Mouse (Mus musculus): ENCODE measurements around the gene Methig1.
"Not testable (repeated sequence)": the region's sequence is repeated elsewhere in the genome, so short reads cannot be mapped to it uniquely, and the experiment has no call there.

Methig1 gene

GRCm38 (mm10) chr15:100401811-100402210 is 48.9 kb downstream of the Methig1 start:
- DNase-seq, result no peak

- DNase-seq, result no peak
Measured at GRCm38 (mm10) chr15:100402347-100402746, 49.4 kb downstream of the Methig1 start.

- DNase-seq, result no peak
Measured at GRCm38 (mm10) chr15:100402798-100403197, 49.8 kb downstream of the Methig1 start.

GRCm38 (mm10) chr15:100403318-100404000 is 50.5 kb downstream of the Methig1 start:
- no peak for DNase-seq

- no peak for DNase-seq
Measured at GRCm38 (mm10) chr15:100406088-100406487, 53.1 kb downstream of the Methig1 start.

GRCm38 (mm10) chr15:100410918-100411672 is 58.1 kb downstream of the Methig1 start:
- DNase-seq, result no peak

GRCm38 (mm10) chr15:100411731-100412130 is 58.8 kb downstream of the Methig1 start:
- no peak for DNase-seq

- no peak for DNase-seq
Measured at GRCm38 (mm10) chr15:100413306-100413705, 60.4 kb downstream of the Methig1 start.

- no peak for DNase-seq
Measured at GRCm38 (mm10) chr15:100414011-100414410, 61.1 kb downstream of the Methig1 start.

GRCm38 (mm10) chr15:100414942-100415341 is 62.0 kb downstream of the Methig1 start:
- DNase-seq, result no peak

GRCm38 (mm10) chr15:100415684-100416083 is 62.7 kb downstream of the Methig1 start:
- no peak for DNase-seq

- no peak for DNase-seq
Measured at GRCm38 (mm10) chr15:100417854-100418450, 65.0 kb downstream of the Methig1 start.

GRCm38 (mm10) chr15:100419311-100419710 is 66.4 kb downstream of the Methig1 start:
- DNase-seq, result no peak

GRCm38 (mm10) chr15:100419901-100420745 is 67.2 kb downstream of the Methig1 start:
- no peak for DNase-seq

GRCm38 (mm10) chr15:100421059-100421757 is 68.3 kb downstream of the Methig1 start:
- DNase-seq, result peak; percentile 93

- DNase-seq, result not testable (repeated sequence)
Measured at GRCm38 (mm10) chr15:100421758-100422197, 68.8 kb downstream of the Methig1 start, which contains the start of gene Gm5475. Gene Gm5475, plus strand, starts transcription at chr15:100422147.

- DNase-seq, result no peak
Measured at GRCm38 (mm10) chr15:100422476-100422875, 69.5 kb downstream of the Methig1 start.

- DNase-seq, result peak; percentile 100
Measured at GRCm38 (mm10) chr15:100422899-100423860, 70.2 kb downstream of the Methig1 start.

GRCm38 (mm10) chr15:100423916-100424315 is 71.0 kb downstream of the Methig1 start:
- no peak for DNase-seq

- no peak for DNase-seq
Measured at GRCm38 (mm10) chr15:100424396-100425122, 71.6 kb downstream of the Methig1 start, which contains the start of gene Slc11a2. Gene Slc11a2, minus strand, starts transcription at chr15:100425072.

All from heart, adult 11 months (tissue).